Mouse (Mus musculus): ENCODE results near the gene Gm4559. TPM values are rescaled to one million over a fixed set of nuclear protein-coding genes. Genes with fewer than 3 reads are reported as not detected.
A peak's percentile ranks its signal among the peaks of the same experiment; 100 is the strongest.
"Not testable (repeated sequence)": the region's sequence is repeated elsewhere in the genome, so short reads cannot be mapped to it uniquely, and the experiment has no call there.

The Gm4559 gene
- polyA plus RNA-seq, 1 experiment from 2014 or later: not detected

- H3K27ac ChIP-seq (ENCODE audit: low read depth, low read length): no peak overlapping the region
- peak overlapping the region; percentile 4; the same call in 1 of the 2 replicates for H3K9ac ChIP-seq (ENCODE audit: low read length)
- 19% methylated on average over 23 of the region's 23 CpGs for WGBS
- peak; percentile 63 for DNase-seq (ENCODE audit: low spot score)
- no peaks in the 10 kb centered on the region for H3K27me3 ChIP-seq (replicated peaks; ENCODE audit: control insufficient read depth, insufficient read depth, low read length)
- peak overlapping the region; percentile 47 for H3K4me3 ChIP-seq (ENCODE audit: low read depth, low read length)
- peaks cover 3% of the 10 kb centered on the region; the same call in 1 of the 2 replicates for H3K4me1 ChIP-seq (ENCODE audit: control insufficient read depth, insufficient read depth, low read length)
- H3K4me2 ChIP-seq (ENCODE audit: low read length): peak overlapping the region; percentile 83
- H3K9me3 ChIP-seq (replicated peaks; ENCODE audit: control insufficient read depth, low read length): no peaks in the 10 kb centered on the region
- peak; percentile 72 for ATAC-seq
- H3K36me3 ChIP-seq (ENCODE audit: control insufficient read depth, insufficient read depth, low read length): no peaks in the 10 kb centered on the region
Observed at GRCm38 (mm10) chr7:142285130-142285835, 11.1 kb upstream of the Gm4559 start.

- Histone ChIP-seq H3K4me3 (ENCODE audit: low read depth, low read length) (peak overlapping the region; percentile 47), H3K27me3 (replicated peaks; ENCODE audit: control insufficient read depth, insufficient read depth, low read length) (no peaks in the 10 kb centered on the region), H3K9ac (ENCODE audit: low read length) (peak overlapping the region; percentile 61), H3K4me2 (ENCODE audit: low read length) (peak overlapping the region; percentile 83), H3K36me3 (ENCODE audit: control insufficient read depth, insufficient read depth, low read length) (no peaks in the 10 kb centered on the region), H3K27ac (ENCODE audit: low read depth, low read length) (peak overlapping the region; percentile 67), H3K9me3 (replicated peaks; ENCODE audit: control insufficient read depth, low read length) (no peaks in the 10 kb centered on the region), H3K4me1 (ENCODE audit: control insufficient read depth, insufficient read depth, low read length) (peaks cover 3% of the 10 kb centered on the region; the same call in 1 of the 2 replicates)
- under 1% methylated on average over 19 of the region's 19 CpGs for WGBS
- ATAC-seq (peak; percentile 87), DNase-seq (ENCODE audit: low spot score) (peak; percentile 98)
Observed at GRCm38 (mm10) chr7:142284615-142285080, 10.5 kb upstream of the Gm4559 start.

- WGBS: 1% methylated on average over 38 of the region's 38 CpGs
- Histone ChIP-seq H3K9me3 (replicated peaks; ENCODE audit: control insufficient read depth, low read length) (no peaks in the 10 kb centered on the region), H3K9ac (ENCODE audit: low read length) (peak overlapping the region; percentile 61), H3K36me3 (ENCODE audit: control insufficient read depth, insufficient read depth, low read length) (no peaks in the 10 kb centered on the region), H3K4me3 (ENCODE audit: low read depth, low read length) (peak overlapping the region; percentile 47), H3K4me2 (ENCODE audit: low read length) (peak overlapping the region; percentile 83), H3K27ac (ENCODE audit: low read depth, low read length) (peak overlapping the region; percentile 67), H3K27me3 (replicated peaks; ENCODE audit: control insufficient read depth, insufficient read depth, low read length) (no peaks in the 10 kb centered on the region), H3K4me1 (ENCODE audit: control insufficient read depth, insufficient read depth, low read length) (peaks cover 3% of the 10 kb centered on the region; the same call in 1 of the 2 replicates)
- DNase-seq (ENCODE audit: low spot score) (peak; percentile 73), ATAC-seq (peak; percentile 82)
Observed at GRCm38 (mm10) chr7:142284023-142284591, 9.9 kb upstream of the Gm4559 start.

GRCm38 (mm10) chr7:142282847-142283246 is 8.7 kb upstream of the Gm4559 start:
- H3K27ac ChIP-seq (ENCODE audit: low read depth, low read length); H3K36me3 ChIP-seq (ENCODE audit: control insufficient read depth, insufficient read depth, low read length); ATAC-seq; H3K27me3 ChIP-seq (replicated peaks; ENCODE audit: control insufficient read depth, insufficient read depth, low read length); H3K4me1 ChIP-seq (ENCODE audit: control insufficient read depth, insufficient read depth, low read length); H3K4me2 ChIP-seq (ENCODE audit: low read length); DNase-seq (ENCODE audit: low spot score); H3K4me3 ChIP-seq (ENCODE audit: low read depth, low read length); H3K9me3 ChIP-seq (replicated peaks; ENCODE audit: control insufficient read depth, low read length); H3K9ac ChIP-seq (ENCODE audit: low read length): not testable (repeated sequence)
- WGBS: 36% methylated on average over 2 of the region's 2 CpGs

- H3K36me3 ChIP-seq (ENCODE audit: control insufficient read depth, insufficient read depth, low read length); H3K27ac ChIP-seq (ENCODE audit: low read depth, low read length); H3K27me3 ChIP-seq (replicated peaks; ENCODE audit: control insufficient read depth, insufficient read depth, low read length); ATAC-seq; H3K4me2 ChIP-seq (ENCODE audit: low read length); H3K9me3 ChIP-seq (replicated peaks; ENCODE audit: control insufficient read depth, low read length); DNase-seq (ENCODE audit: low spot score); H3K4me3 ChIP-seq (ENCODE audit: low read depth, low read length); H3K4me1 ChIP-seq (ENCODE audit: control insufficient read depth, insufficient read depth, low read length); H3K9ac ChIP-seq (ENCODE audit: low read length): not testable (repeated sequence)
- 78% methylated on average over 1 of the region's 1 CpGs for WGBS
Observed at GRCm38 (mm10) chr7:142279291-142279690, 5.1 kb upstream of the Gm4559 start.

GRCm38 (mm10) chr7:142278183-142278582 is 4.0 kb upstream of the Gm4559 start:
- DNase-seq (ENCODE audit: low spot score) (peak; percentile 77), ATAC-seq (peak; percentile 65; the same call in 1 of the 2 replicates)
- not testable (repeated sequence) for H3K36me3 ChIP-seq (ENCODE audit: control insufficient read depth, insufficient read depth, low read length); H3K4me3 ChIP-seq (ENCODE audit: low read depth, low read length); H3K4me1 ChIP-seq (ENCODE audit: control insufficient read depth, insufficient read depth, low read length); H3K27ac ChIP-seq (ENCODE audit: low read depth, low read length); H3K27me3 ChIP-seq (replicated peaks; ENCODE audit: control insufficient read depth, insufficient read depth, low read length); H3K4me2 ChIP-seq (ENCODE audit: low read length); H3K9me3 ChIP-seq (replicated peaks; ENCODE audit: control insufficient read depth, low read length); H3K9ac ChIP-seq (ENCODE audit: low read length)
- WGBS: 2% methylated on average over 3 of the region's 3 CpGs

- H3K9me3 ChIP-seq (replicated peaks; ENCODE audit: control insufficient read depth, low read length); H3K4me3 ChIP-seq (ENCODE audit: low read depth, low read length); H3K9ac ChIP-seq (ENCODE audit: low read length); H3K4me1 ChIP-seq (ENCODE audit: control insufficient read depth, insufficient read depth, low read length); H3K27me3 ChIP-seq (replicated peaks; ENCODE audit: control insufficient read depth, insufficient read depth, low read length); H3K36me3 ChIP-seq (ENCODE audit: control insufficient read depth, insufficient read depth, low read length); DNase-seq (ENCODE audit: low spot score); H3K4me2 ChIP-seq (ENCODE audit: low read length); H3K27ac ChIP-seq (ENCODE audit: low read depth, low read length); ATAC-seq: not testable (repeated sequence)
- 63% methylated on average over 1 of the region's 1 CpGs for WGBS
Observed at GRCm38 (mm10) chr7:142258254-142258653, 15.9 kb downstream of the Gm4559 start, which contains the start of gene Gm2431. Gene Gm2431 (minus strand): TSS chr7:142258354.

GRCm38 (mm10) chr7:142255517-142255916 is 18.6 kb downstream of the Gm4559 start:
- no peak overlapping the region for H3K9ac ChIP-seq (ENCODE audit: low read length)
- H3K27ac ChIP-seq (ENCODE audit: low read depth, low read length): no peak overlapping the region
- H3K4me2 ChIP-seq (ENCODE audit: low read length): no peak overlapping the region
- ATAC-seq: no peak
- no peaks in the 10 kb centered on the region for H3K27me3 ChIP-seq (replicated peaks; ENCODE audit: control insufficient read depth, insufficient read depth, low read length)
- H3K4me3 ChIP-seq (ENCODE audit: low read depth, low read length): no peak overlapping the region
- no peaks in the 10 kb centered on the region for H3K9me3 ChIP-seq (replicated peaks; ENCODE audit: control insufficient read depth, low read length)
- no peaks in the 10 kb centered on the region for H3K36me3 ChIP-seq (ENCODE audit: control insufficient read depth, insufficient read depth, low read length)
- 0% methylated on average over 2 of the region's 2 CpGs for WGBS
- DNase-seq (ENCODE audit: low spot score): peak; percentile 54
- H3K4me1 ChIP-seq (ENCODE audit: control insufficient read depth, insufficient read depth, low read length): no peaks in the 10 kb centered on the region

GRCm38 (mm10) chr7:142249824-142250223 is 24.3 kb downstream of the Gm4559 start:
- 0% methylated on average over 1 of the region's 1 CpGs for WGBS
- H3K4me3 ChIP-seq (ENCODE audit: low read depth, low read length): no peak overlapping the region
- no peak for ATAC-seq
- H3K4me1 ChIP-seq (ENCODE audit: control insufficient read depth, insufficient read depth, low read length): no peaks in the 10 kb centered on the region
- H3K9me3 ChIP-seq (replicated peaks; ENCODE audit: control insufficient read depth, low read length): no peaks in the 10 kb centered on the region
- no peaks in the 10 kb centered on the region for H3K27me3 ChIP-seq (replicated peaks; ENCODE audit: control insufficient read depth, insufficient read depth, low read length)
- peak; percentile 63 for DNase-seq (ENCODE audit: low spot score)
- H3K27ac ChIP-seq (ENCODE audit: low read depth, low read length): no peak overlapping the region
- no peak overlapping the region for H3K9ac ChIP-seq (ENCODE audit: low read length)
- no peak overlapping the region for H3K4me2 ChIP-seq (ENCODE audit: low read length)
- H3K36me3 ChIP-seq (ENCODE audit: control insufficient read depth, insufficient read depth, low read length): no peaks in the 10 kb centered on the region

Measured in forebrain, embryonic 14.5 days (tissue).